In the genomic region with DNA sequence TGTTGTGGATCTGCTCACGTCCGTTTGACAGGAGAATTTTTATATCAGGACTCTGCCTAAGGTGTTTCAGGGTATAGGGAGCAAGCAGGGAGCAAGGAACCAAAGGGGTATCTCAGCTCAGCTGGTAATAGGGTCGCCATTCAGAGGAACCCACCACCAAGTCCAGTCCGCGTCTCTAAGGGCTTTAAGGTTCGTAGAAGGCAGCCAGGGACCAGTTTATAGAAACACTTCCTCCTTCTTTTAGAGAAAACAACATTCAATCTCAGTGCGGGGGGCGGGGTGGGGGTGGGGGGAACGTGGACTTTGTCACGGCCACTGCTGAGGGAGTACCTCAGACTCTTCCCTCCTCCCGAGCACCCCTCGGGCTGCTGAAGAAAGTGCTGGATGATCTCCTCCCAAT, we compare ENCODE assay signal across 9 mouse cellular contexts. TPM values are rescaled to one million over a fixed set of nuclear protein-coding genes. Genes with fewer than 3 reads are reported as not detected.
DNase-seq lines count a peak whose midpoint lies in the region; ATAC-seq and TF ChIP-seq lines count a peak whose summit lies in the region.
"Had no signal": no experiment of that assay in that cellular context is flagged by ENCODE, and none has a peak within 500 bp of the region (broad histone marks: within the 10 kb centered on the region; RNA-seq: fewer than 3 reads in every experiment).

No protein-coding gene starts in this region.

- peaks cover 4% of the 10 kb centered on the region for H3K4me1 ChIP-seq in lung, embryonic 15.5 days
- H3K4me1 ChIP-seq in lung, postnatal 0 days (ENCODE audit: insufficient read depth, low read depth, low read length): no peaks in the 10 kb centered on the region
- H3K4me1 ChIP-seq in forebrain, postnatal 0 days (ENCODE audit: insufficient read depth): peaks cover 9% of the 10 kb centered on the region
- H3K4me1 ChIP-seq in limb, embryonic 13.5 days: peaks cover 11% of the 10 kb centered on the region; the same call in 1 of the 2 replicates
- peaks cover 4% of the 10 kb centered on the region; the same call in 1 of the 2 replicates for H3K4me1 ChIP-seq in stomach, embryonic 16.5 days (ENCODE audit: control insufficient read depth, insufficient read depth, low read length)

- no peak for ATAC-seq in lung, embryonic 15.5 days (ENCODE audit: borderline replicate concordance, extremely low read depth, low FRiP score, low TSS enrichment)
- ATAC-seq in lung, postnatal 0 days: no peak
- ATAC-seq in forebrain, postnatal 0 days: no peak
- no peak for ATAC-seq in limb, embryonic 13.5 days (ENCODE audit: low FRiP score, low read depth)
- no peak for ATAC-seq in stomach, embryonic 16.5 days (ENCODE audit: insufficient read depth, low FRiP score)
- no peak for ATAC-seq in erythroid progenitor cell, adult 5-6 weeks (replicated peaks; ENCODE audit: low FRiP score, poor library complexity, severe bottlenecking)
- ATAC-seq: Patski had no signal

- TF ChIP-seq CTCF in lung, postnatal 0 days (IDR thresholded peaks at IDR 0.05): no peak
- no peak for TF ChIP-seq CTCF in forebrain, postnatal 0 days (IDR thresholded peaks at IDR 0.05; ENCODE audit: low read depth)

- no peak for TF ChIP-seq EP300 in lung, postnatal 0 days (IDR thresholded peaks at IDR 0.05)

- WGBS in lung, embryonic 15.5 days: 7% methylated on average over 12 of the region's 12 CpGs
- 5% methylated on average over 12 of the region's 12 CpGs for WGBS in lung, postnatal 0 days
- WGBS in forebrain, postnatal 0 days: 7% methylated on average over 12 of the region's 12 CpGs
- WGBS in limb, embryonic 13.5 days: 4% methylated on average over 12 of the region's 12 CpGs
- 5% methylated on average over 12 of the region's 12 CpGs for WGBS in stomach, embryonic 16.5 days

- H3K9me3 ChIP-seq in lung, embryonic 15.5 days: no peaks in the 10 kb centered on the region
- no peaks in the 10 kb centered on the region for H3K9me3 ChIP-seq in lung, postnatal 0 days (ENCODE audit: low read length)
- H3K9me3 ChIP-seq in forebrain, postnatal 0 days (ENCODE audit: low read length): no peaks in the 10 kb centered on the region
- H3K9me3 ChIP-seq in limb, embryonic 13.5 days: no peaks in the 10 kb centered on the region
- no peaks in the 10 kb centered on the region for H3K9me3 ChIP-seq in stomach, embryonic 16.5 days (replicated peaks; ENCODE audit: control insufficient read depth, low read length)

- no peaks in the 10 kb centered on the region for H3K36me3 ChIP-seq in lung, embryonic 15.5 days
- no peaks in the 10 kb centered on the region for H3K36me3 ChIP-seq in lung, postnatal 0 days (ENCODE audit: insufficient read depth, low read length)
- H3K36me3 ChIP-seq in forebrain, postnatal 0 days (ENCODE audit: insufficient read depth): no peaks in the 10 kb centered on the region
- H3K36me3 ChIP-seq in limb, embryonic 13.5 days: no peaks in the 10 kb centered on the region
- no peaks in the 10 kb centered on the region for H3K36me3 ChIP-seq in stomach, embryonic 16.5 days (ENCODE audit: control insufficient read depth, insufficient read depth, low read length)

- H3K4me3 ChIP-seq in lung, embryonic 15.5 days: 0 out of 2 replicates have a peak overlapping the region, but pooled peaks have one; percentile 50
- no peak overlapping the region; the same call in 1 of the 2 replicates for H3K4me3 ChIP-seq in lung, postnatal 0 days (ENCODE audit: low read depth, low read length)
- H3K4me3 ChIP-seq in forebrain, postnatal 0 days (ENCODE audit: low read depth, low read length): no peak overlapping the region
- H3K4me3 ChIP-seq in limb, embryonic 13.5 days: peak overlapping the region; percentile 52; the same call in 1 of the 2 replicates
- peak overlapping the region; percentile 63; the same call in 1 of the 2 replicates for H3K4me3 ChIP-seq in stomach, embryonic 16.5 days (replicated peaks; ENCODE audit: low read length)

- DNase-seq in lung, postnatal 0 days (ENCODE audit: low spot score): no peak
- DNase-seq in forebrain, postnatal 0 days: no peak
- no peak for DNase-seq in embryo, embryonic 11 days

- no peak overlapping the region for H3K9ac ChIP-seq in lung, embryonic 15.5 days
- no peak overlapping the region for H3K9ac ChIP-seq in lung, postnatal 0 days (replicated peaks; ENCODE audit: low read depth)
- 0 out of 2 replicates have a peak overlapping the region, but pooled peaks have one; percentile 23 for H3K9ac ChIP-seq in forebrain, postnatal 0 days
- H3K9ac ChIP-seq in limb, embryonic 13.5 days: no peak overlapping the region
- no peak overlapping the region for H3K9ac ChIP-seq in stomach, embryonic 16.5 days (ENCODE audit: low read length)

- H3K27ac ChIP-seq in lung, embryonic 15.5 days: no peak overlapping the region
- H3K27ac ChIP-seq in lung, postnatal 0 days (ENCODE audit: low read length): no peak overlapping the region
- H3K27ac ChIP-seq in forebrain, postnatal 0 days (ENCODE audit: low read depth, low read length): peak overlapping the region; percentile 74
- H3K27ac ChIP-seq in limb, embryonic 13.5 days: no peak overlapping the region
- no peak overlapping the region for H3K27ac ChIP-seq in stomach, embryonic 16.5 days (ENCODE audit: low read length)
- H3K27ac ChIP-seq: macrophage had no signal

- H3K27me3 ChIP-seq in lung, embryonic 15.5 days: peaks cover 28% of the 10 kb centered on the region
- 0 out of 2 replicates have a peak, but pooled peaks cover 3% of the 10 kb centered on the region for H3K27me3 ChIP-seq in lung, postnatal 0 days (replicated peaks; ENCODE audit: insufficient read depth, low read length)
- H3K27me3 ChIP-seq in forebrain, postnatal 0 days (ENCODE audit: insufficient read depth, low read length): no peaks in the 10 kb centered on the region
- H3K27me3 ChIP-seq in limb, embryonic 13.5 days: peaks cover 65% of the 10 kb centered on the region
- peaks cover 10% of the 10 kb centered on the region for H3K27me3 ChIP-seq in stomach, embryonic 16.5 days (ENCODE audit: control insufficient read depth, insufficient read depth, low read length)

- peak overlapping the region; percentile 95 for H3K4me2 ChIP-seq in lung, embryonic 15.5 days
- no peak overlapping the region for H3K4me2 ChIP-seq in lung, postnatal 0 days (replicated peaks; ENCODE audit: low read depth, low read length)
- H3K4me2 ChIP-seq in forebrain, postnatal 0 days (ENCODE audit: low read depth): peak overlapping the region; percentile 76
- H3K4me2 ChIP-seq in limb, embryonic 13.5 days (replicated peaks): peak overlapping the region; percentile 91
- H3K4me2 ChIP-seq in stomach, embryonic 16.5 days (ENCODE audit: low read depth, low read length): peak overlapping the region; percentile 98

RNA-seq across cellular contexts. Expression of gene Vrk1, which starts 48.4 kb away (rescaled TPM):
- polyA plus RNA-seq in lung, embryonic 15.5 days (2015; fragmentation: Nextera tagmentation; extraction: Ambion mirVana): 76.3 and 80.6 TPM in 2 replicates
- 23.6 and 26.4 TPM in 2 replicates for polyA plus RNA-seq in lung, postnatal 0 days (2015; fragmentation: Nextera tagmentation; extraction: Ambion mirVana)
- total RNA-seq in forebrain, postnatal 0 days (2014; rRNA removed): 30.5 and 34.9 TPM in 2 replicates
- 50.5 and 51.5 TPM in 2 replicates for polyA plus RNA-seq in forebrain, postnatal 0 days (2015; fragmentation: Nextera tagmentation; extraction: Ambion mirVana)
- 65.1 and 67.6 TPM in 2 replicates for polyA plus RNA-seq in limb, embryonic 13.5 days (2015; fragmentation: Nextera tagmentation; extraction: Ambion mirVana)
- polyA plus RNA-seq in stomach, embryonic 16.5 days (2015; fragmentation: Nextera tagmentation; extraction: Ambion mirVana): 54.6 and 58.3 TPM in 2 replicates
- 56.6 and 67.8 TPM in 2 replicates for total RNA-seq in erythroid progenitor cell, adult 5-6 weeks (2015; ENCODE audit: low replicate concordance)
- total RNA-seq in erythroid progenitor cell, adult 5-6 weeks (2017; ENCODE audit: low replicate concordance): 94.3 and 104 TPM in 2 replicates

Comparison
In these comparisons a context has a peak if more than half of its experiments do, and no peak if none do; other contexts are left out.
1. H3K4me3 ChIP-seq: peak in lung, embryonic 15.5 days (single experiment), limb, embryonic 13.5 days (single experiment) and stomach, embryonic 16.5 days (single experiment); none in lung, postnatal 0 days (single experiment) and forebrain, postnatal 0 days (single experiment).